Comparison of ENCODE assay signal across 25 mouse cellular contexts in genomic region chr16:96846585-96846984, GRCm38 (mm10).
DNase-seq lines count a peak whose midpoint lies in the region; ATAC-seq and TF ChIP-seq lines count a peak whose summit lies in the region.
"Had no signal": no experiment of that assay in that cellular context is flagged by ENCODE, and none has a peak within 500 bp of the region (broad histone marks: within the 10 kb centered on the region; RNA-seq: fewer than 3 reads in every experiment).

No protein-coding gene starts in this region.

- no peak overlapping the region for H3K9ac ChIP-seq in hindbrain, embryonic 11.5 days (ENCODE audit: low read depth, low read length)
- no peak overlapping the region for H3K9ac ChIP-seq in hindbrain, embryonic 14.5 days
- no peak overlapping the region for H3K9ac ChIP-seq in forebrain, embryonic 15.5 days (replicated peaks)
- no peak overlapping the region for H3K9ac ChIP-seq in midbrain, embryonic 12.5 days (replicated peaks)
- H3K9ac ChIP-seq in kidney, embryonic 14.5 days (ENCODE audit: low read depth, low read length): no peak overlapping the region
- H3K9ac ChIP-seq: intestine, embryonic 15.5 days had no signal

- no peak for TF ChIP-seq CTCF in olfactory bulb, adult 2 months (IDR thresholded peaks at IDR 0.05; ENCODE audit: insufficient read depth, low read depth, low read length)

- 0 out of 2 replicates have a peak, but pooled peaks cover 2% of the 10 kb centered on the region for H3K4me1 ChIP-seq in hindbrain, embryonic 11.5 days (replicated peaks; ENCODE audit: control insufficient read depth, insufficient read depth, low read length)
- H3K4me1 ChIP-seq in hindbrain, embryonic 14.5 days (replicated peaks; ENCODE audit: control insufficient read depth, insufficient read depth, low read length): peaks cover 25% of the 10 kb centered on the region
- H3K4me1 ChIP-seq in forebrain, embryonic 15.5 days: peaks cover 45% of the 10 kb centered on the region
- peaks cover 35% of the 10 kb centered on the region for H3K4me1 ChIP-seq in midbrain, embryonic 12.5 days
- H3K4me1 ChIP-seq in olfactory bulb, adult 2 months (ENCODE audit: control insufficient read depth, insufficient read depth, low read length): peaks cover 17% of the 10 kb centered on the region
- H3K4me1 ChIP-seq in kidney, embryonic 14.5 days (ENCODE audit: control insufficient read depth, insufficient read depth, low read length): no peaks in the 10 kb centered on the region
- H3K4me1 ChIP-seq: intestine, embryonic 15.5 days had no signal

- H3K36me3 ChIP-seq in hindbrain, embryonic 11.5 days (ENCODE audit: control insufficient read depth, insufficient read depth, low read length): no peaks in the 10 kb centered on the region
- H3K36me3 ChIP-seq in hindbrain, embryonic 14.5 days (replicated peaks; ENCODE audit: control insufficient read depth, insufficient read depth): no peaks in the 10 kb centered on the region
- no peaks in the 10 kb centered on the region for H3K36me3 ChIP-seq in forebrain, embryonic 15.5 days
- H3K36me3 ChIP-seq in midbrain, embryonic 12.5 days: no peaks in the 10 kb centered on the region
- no peaks in the 10 kb centered on the region for H3K36me3 ChIP-seq in kidney, embryonic 14.5 days (ENCODE audit: control insufficient read depth, insufficient read depth, low read length)
- H3K36me3 ChIP-seq: intestine, embryonic 15.5 days had no signal

- no peak for TF ChIP-seq POLR2A in olfactory bulb, adult 2 months (IDR thresholded peaks at IDR 0.05; ENCODE audit: insufficient read depth, low read depth, low read length)

- H3K27me3 ChIP-seq in hindbrain, embryonic 11.5 days (ENCODE audit: control insufficient read depth, insufficient read depth, low read length): no peaks in the 10 kb centered on the region
- H3K27me3 ChIP-seq in hindbrain, embryonic 14.5 days (ENCODE audit: control insufficient read depth, insufficient read depth, low read length): no peaks in the 10 kb centered on the region
- no peaks in the 10 kb centered on the region for H3K27me3 ChIP-seq in forebrain, embryonic 15.5 days
- no peaks in the 10 kb centered on the region for H3K27me3 ChIP-seq in midbrain, embryonic 12.5 days
- H3K27me3 ChIP-seq in kidney, embryonic 14.5 days (ENCODE audit: control insufficient read depth, insufficient read depth, low read length): no peaks in the 10 kb centered on the region
- H3K27me3 ChIP-seq: intestine, embryonic 15.5 days; megakaryocyte, embryonic 14.5 days had no signal

- H3K4me2 ChIP-seq in hindbrain, embryonic 11.5 days (replicated peaks; ENCODE audit: low read depth, low read length): no peak overlapping the region
- no peak overlapping the region for H3K4me2 ChIP-seq in hindbrain, embryonic 14.5 days (replicated peaks)
- no peak overlapping the region for H3K4me2 ChIP-seq in forebrain, embryonic 15.5 days (replicated peaks)
- no peak overlapping the region for H3K4me2 ChIP-seq in midbrain, embryonic 12.5 days (replicated peaks)
- H3K4me2 ChIP-seq in kidney, embryonic 14.5 days (replicated peaks; ENCODE audit: low read depth, low read length): no peak overlapping the region
- H3K4me2 ChIP-seq: heart, embryonic 11.5 days; intestine, embryonic 15.5 days; liver, embryonic 11.5 days had no signal

- no peak overlapping the region for H3K4me3 ChIP-seq in hindbrain, embryonic 11.5 days (ENCODE audit: low read depth, low read length)
- H3K4me3 ChIP-seq in hindbrain, embryonic 14.5 days (replicated peaks; ENCODE audit: low read length): no peak overlapping the region
- H3K4me3 ChIP-seq in forebrain, embryonic 15.5 days: no peak overlapping the region
- H3K4me3 ChIP-seq in midbrain, embryonic 12.5 days: no peak overlapping the region
- H3K4me3 ChIP-seq in olfactory bulb, adult 2 months (ENCODE audit: insufficient read depth, low read depth, low read length): no peak overlapping the region
- no peak overlapping the region for H3K4me3 ChIP-seq in kidney, embryonic 14.5 days (ENCODE audit: low read length)
- H3K4me3 ChIP-seq: gastrocnemius, adult 2 months; intestine, embryonic 15.5 days; left cerebral cortex, adult 2 months; megakaryocyte, embryonic 14.5 days; myocyte had no signal

- 39% methylated on average over 1 of the region's 1 CpGs for WGBS in hindbrain, embryonic 11.5 days
- WGBS in hindbrain, embryonic 14.5 days: 21% methylated on average over 1 of the region's 1 CpGs
- 5% methylated on average over 1 of the region's 1 CpGs for WGBS in forebrain, embryonic 15.5 days
- 11% methylated on average over 1 of the region's 1 CpGs for WGBS in midbrain, embryonic 12.5 days
- 23% methylated on average over 1 of the region's 1 CpGs for WGBS in olfactory bulb, adult 2 months
- 61% methylated on average over 1 of the region's 1 CpGs for WGBS in kidney, embryonic 14.5 days

- ATAC-seq in hindbrain, embryonic 11.5 days (ENCODE audit: low FRiP score): no peak
- ATAC-seq in hindbrain, embryonic 14.5 days (ENCODE audit: low FRiP score): no peak
- peak; percentile 42 for ATAC-seq in forebrain, embryonic 15.5 days (replicated peaks)
- no peak for ATAC-seq in midbrain, embryonic 12.5 days (ENCODE audit: low FRiP score, low read depth)
- ATAC-seq in kidney, embryonic 14.5 days (ENCODE audit: low FRiP score, low TSS enrichment): no peak
- ATAC-seq: CD4-positive, CD25-positive, alpha-beta regulatory T cell, adult 4 months; intestine, embryonic 15.5 days; Patski had no signal

- peak overlapping the region; percentile 7; the same call in 1 of the 2 replicates for H3K27ac ChIP-seq in hindbrain, embryonic 11.5 days (ENCODE audit: low read depth, low read length)
- no peak overlapping the region; the same call in 1 of the 2 replicates for H3K27ac ChIP-seq in hindbrain, embryonic 14.5 days
- H3K27ac ChIP-seq in forebrain, embryonic 15.5 days (replicated peaks): peak overlapping the region; percentile 88
- H3K27ac ChIP-seq in midbrain, embryonic 12.5 days (replicated peaks): peak overlapping the region; percentile 68
- peak overlapping the region; percentile 88 for H3K27ac ChIP-seq in olfactory bulb, adult 2 months (ENCODE audit: insufficient read depth, low read depth, low read length)
- no peak overlapping the region for H3K27ac ChIP-seq in kidney, embryonic 14.5 days (ENCODE audit: low read depth, low read length)
- H3K27ac ChIP-seq: gastrocnemius, adult 2 months; intestine, embryonic 15.5 days; left cerebral cortex, adult 2 months had no signal

- H3K9me3 ChIP-seq in hindbrain, embryonic 11.5 days (ENCODE audit: control insufficient read depth, low read length): no peaks in the 10 kb centered on the region
- no peaks in the 10 kb centered on the region for H3K9me3 ChIP-seq in hindbrain, embryonic 14.5 days (ENCODE audit: control insufficient read depth, low read length)
- H3K9me3 ChIP-seq in forebrain, embryonic 15.5 days: no peaks in the 10 kb centered on the region
- H3K9me3 ChIP-seq in midbrain, embryonic 12.5 days: no peaks in the 10 kb centered on the region
- H3K9me3 ChIP-seq in kidney, embryonic 14.5 days (ENCODE audit: control insufficient read depth, low read length): no peaks in the 10 kb centered on the region
- H3K9me3 ChIP-seq: intestine, embryonic 15.5 days; megakaryocyte, embryonic 14.5 days had no signal

- peak; percentile 7 for DNase-seq in hindbrain, embryonic 11.5 days (ENCODE audit: low spot score)
- DNase-seq in hindbrain, embryonic 14.5 days (ENCODE audit: low spot score): no peak
- no peak for DNase-seq in spleen, postnatal 36 days (ENCODE audit: low spot score in 2 of 2)
- DNase-seq in testis, postnatal 10 days (ENCODE audit: low spot score): no peak
- DNase-seq: adrenal gland, postnatal 10 days; cerebellum, postnatal 36 days; gastrocnemius, adult 2 months; heart, postnatal 14 days; kidney, postnatal 36 days; layer of hippocampus, adult 9-11 months; lung, adult 2 months; spleen, adult 18-20 months; thymus, adult 2 months had no signal

Comparison
In these comparisons a context has a peak if more than half of its experiments do, and no peak if none do; other contexts are left out.
1. H3K27ac ChIP-seq: peak in hindbrain, embryonic 11.5 days (single experiment), forebrain, embryonic 15.5 days (single experiment), midbrain, embryonic 12.5 days (single experiment) and olfactory bulb, adult 2 months (single experiment); none in hindbrain, embryonic 14.5 days (single experiment) and kidney, embryonic 14.5 days (single experiment).